Mouse (Mus musculus) 416B (cell line): ENCODE results near the gene Extl1.
"Not testable (repeated sequence)": the region's sequence is repeated elsewhere in the genome, so short reads cannot be mapped to it uniquely, and the experiment has no call there.

Source experiments
- DNase-seq: peaks from one replicate; pipeline ENCODE4 v3.0.0; 2011; ENCODE audit warnings: low read depth

The Extl1 gene

GRCm38 (mm10) chr4:134383750-134384149 is at the start of gene Extl1:
Extl1 (minus strand) TSS chr4:134383850.
- not testable (repeated sequence) for DNase-seq

GRCm38 (mm10) chr4:134432686-134433360 is 49.2 kb upstream of the Extl1 start:
- no peak for DNase-seq

- DNase-seq = no peak
Observed at GRCm38 (mm10) chr4:134430381-134431004, 46.8 kb upstream of the Extl1 start.

- no peak for DNase-seq
Observed at GRCm38 (mm10) chr4:134425088-134425487, 41.4 kb upstream of the Extl1 start.

- no peak for DNase-seq
Observed at GRCm38 (mm10) chr4:134423949-134424348, 40.3 kb upstream of the Extl1 start.

- DNase-seq = no peak
Observed at GRCm38 (mm10) chr4:134421971-134422370, 38.3 kb upstream of the Extl1 start.

GRCm38 (mm10) chr4:134417111-134417510 is 33.5 kb upstream of the Extl1 start:
- no peak for DNase-seq

- no peak for DNase-seq
Observed at GRCm38 (mm10) chr4:134416602-134417001, 33.0 kb upstream of the Extl1 start.

- DNase-seq = no peak
Observed at GRCm38 (mm10) chr4:134416177-134416576, 32.5 kb upstream of the Extl1 start.

- DNase-seq = peak; percentile 63
Observed at GRCm38 (mm10) chr4:134409286-134409685, 25.6 kb upstream of the Extl1 start.

- DNase-seq = peak; percentile 77
Observed at GRCm38 (mm10) chr4:134403721-134404120, 20.1 kb upstream of the Extl1 start.

GRCm38 (mm10) chr4:134402571-134403262 is 19.1 kb upstream of the Extl1 start:
- DNase-seq = peak; percentile 94

GRCm38 (mm10) chr4:134401856-134402570 is 18.4 kb upstream of the Extl1 start:
- peak; percentile 82 for DNase-seq

GRCm38 (mm10) chr4:134401181-134401661 is 17.6 kb upstream of the Extl1 start:
- peak; percentile 91 for DNase-seq

- peak; percentile 14 for DNase-seq
Observed at GRCm38 (mm10) chr4:134400206-134400605, 16.6 kb upstream of the Extl1 start.

- DNase-seq = no peak
Observed at GRCm38 (mm10) chr4:134397732-134398131, 14.1 kb upstream of the Extl1 start.

GRCm38 (mm10) chr4:134397121-134397520 is 13.5 kb upstream of the Extl1 start:
- peak; percentile 89 for DNase-seq

- peak; percentile 100 for DNase-seq
Observed at GRCm38 (mm10) chr4:134395977-134396825, 12.6 kb upstream of the Extl1 start, which contains the start of gene Pafah2. Pafah2 (plus strand) TSS chr4:134396320.

- no peak for DNase-seq
Observed at GRCm38 (mm10) chr4:134395142-134395541, 11.5 kb upstream of the Extl1 start.

- DNase-seq = peak; percentile 36
Observed at GRCm38 (mm10) chr4:134393026-134393425, 9.4 kb upstream of the Extl1 start.

GRCm38 (mm10) chr4:134392595-134392994 is 8.9 kb upstream of the Extl1 start:
- peak; percentile 27 for DNase-seq
